Mouse (Mus musculus): ENCODE measurements around the gene Dmac1. TPM values are rescaled to one million over a fixed set of nuclear protein-coding genes. Genes with fewer than 3 reads are reported as not detected.

The Dmac1 gene
- total and polyA plus RNA-seq, 3 experiments: 63.4 to 108 (median 74.2) TPM

DNA sequence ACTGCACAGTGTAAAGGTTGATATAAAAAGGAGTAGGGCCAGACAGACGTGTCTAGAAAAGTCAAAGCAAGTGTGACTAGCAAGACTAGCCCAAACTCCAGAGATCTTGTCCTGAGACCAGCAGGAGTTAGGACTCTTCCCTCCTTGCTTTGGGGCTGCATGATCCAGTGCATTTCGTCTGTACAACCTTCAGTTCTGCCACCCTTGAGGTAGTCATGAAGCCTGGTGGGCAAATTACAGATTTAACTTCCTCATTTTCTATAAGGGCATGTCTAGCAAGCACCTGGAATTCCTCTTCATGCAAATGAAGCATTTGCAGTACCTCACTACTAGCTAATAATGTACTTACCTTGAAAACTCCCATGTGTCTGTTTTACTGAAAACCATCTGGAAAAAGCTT lies 10.2 kb downstream of the Dmac1 start:
- TF ChIP-seq MXI1 (IDR thresholded peaks at IDR 0.05; ENCODE audit: low read depth, low read length) (no peak), CTCF (conservative IDR thresholded peaks at IDR 0.05 in 1 of 2, IDR thresholded peaks at IDR 0.05 in 1 of 2; ENCODE audit: low read depth in 2 of 2, low read length in 2 of 2) (no peak), ELF1 (IDR thresholded peaks at IDR 0.05; ENCODE audit: low read depth, low read length) (no peak), IRF4 (IDR thresholded peaks at IDR 0.05; ENCODE audit: low read depth, low read length) (no peak), GABPA (IDR thresholded peaks at IDR 0.05; ENCODE audit: insufficient replicate concordance, low read depth, low read length) (no peak), MAFK (IDR thresholded peaks at IDR 0.05; ENCODE audit: insufficient replicate concordance, low read length) (no peak), UBTF (IDR thresholded peaks at IDR 0.05; ENCODE audit: low read depth, low read length) (no peak), SMC3 (IDR thresholded peaks at IDR 0.05; ENCODE audit: low read depth, low read length) (no peak), ZC3H11A (IDR thresholded peaks at IDR 0.05; ENCODE audit: low read depth, low read length) (no peak), ZMIZ1 (IDR thresholded peaks at IDR 0.05; ENCODE audit: low read depth, low read length) (no peak), RAD21 (IDR thresholded peaks at IDR 0.05; ENCODE audit: low read depth, low read length) (no peak)
- no peaks in the 10 kb centered on the region for H3K79me2 ChIP-seq (replicated peaks; ENCODE audit: control insufficient read depth, extremely low read depth, insufficient read depth, poor library complexity, severe bottlenecking)
- H3K9ac ChIP-seq (ENCODE audit: insufficient read depth, low read depth): no peak overlapping the region
- dilution Hi-C loops (cut with MboI; ENCODE audit: extremely low pct_ligation_motif_present, extremely low pct_unique_long_range_greater_than_20kb, low sequenced_read_pairs) (no loop called here), in situ Hi-C loops (cut with MboI; ENCODE audit: low pct_ligation_motif_present, low pct_unique_long_range_greater_than_20kb, low sequenced_read_pairs) (no loop called here)
- no peak overlapping the region for H3K4me2 ChIP-seq (ENCODE audit: insufficient read depth, low read depth, poor library complexity, severe bottlenecking)
- peaks cover 0 to 4% of the 10 kb centered on the region in 2 experiments for H3K36me3 ChIP-seq (replicated peaks in 1 of 2; ENCODE audit: control insufficient read depth in 1 of 2, insufficient read depth in 1 of 2, low read length in 1 of 2)
- no peak for DNase-seq (ENCODE audit: extremely low read depth)
- H3K27ac ChIP-seq (ENCODE audit: insufficient read depth, low read depth): no peak overlapping the region
- no peaks in the 10 kb centered on the region for H3K9me3 ChIP-seq (replicated peaks; ENCODE audit: low read length)
- peaks cover 0 to 9% of the 10 kb centered on the region in 2 experiments; a peak in 1 of 4 replicates for H3K4me1 ChIP-seq (ENCODE audit: control insufficient read depth in 1 of 2, insufficient read depth in 2 of 2)
- H3K4me3 ChIP-seq (replicated peaks in 1 of 3; ENCODE audit: low read depth in 2 of 3, low read length in 2 of 3, poor library complexity in 1 of 3): no peak overlapping the region
- H3K27me3 ChIP-seq (replicated peaks): no peaks in the 10 kb centered on the region

DNA sequence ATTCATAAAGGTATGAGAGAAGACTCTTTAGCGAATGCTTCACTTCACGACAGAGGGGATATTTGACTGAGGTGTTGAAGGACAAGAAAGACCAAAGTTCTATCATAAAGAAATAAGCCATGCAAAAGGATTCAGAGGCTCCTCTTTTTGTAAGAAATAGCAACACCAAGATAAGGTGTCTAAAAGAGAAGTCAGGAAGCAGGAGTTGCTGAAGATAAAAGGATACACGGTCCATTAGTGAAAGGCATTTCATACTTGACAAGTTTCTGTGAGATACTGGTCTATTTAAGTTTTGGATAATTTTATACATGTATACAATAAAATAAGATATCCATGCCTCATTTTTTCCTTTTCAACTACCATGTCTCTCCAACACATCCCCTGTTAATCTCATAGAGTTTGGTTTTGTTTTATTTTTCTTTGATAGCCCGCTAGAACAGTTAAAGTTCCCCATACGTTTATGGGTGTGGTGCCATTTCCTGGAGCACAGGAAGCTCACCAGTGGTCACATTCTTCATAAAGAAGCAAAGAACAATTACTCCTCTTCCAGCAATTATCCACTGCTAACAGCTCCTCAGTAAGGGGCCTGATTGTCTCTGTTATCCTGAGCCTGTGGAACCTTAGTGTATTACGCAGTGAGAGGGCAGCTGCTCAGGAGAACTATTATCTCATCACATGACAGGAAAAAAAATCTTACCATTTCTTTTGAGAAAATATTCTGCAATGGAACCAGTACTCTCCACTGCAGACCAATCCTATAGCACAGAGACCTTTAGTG lies 11.1 kb downstream of the Dmac1 start:
- DNase-seq (ENCODE audit: extremely low read depth): no peak
- in situ Hi-C loops (cut with MboI; ENCODE audit: low pct_ligation_motif_present, low pct_unique_long_range_greater_than_20kb, low sequenced_read_pairs): no loop called here
- no peak overlapping the region for H3K4me3 ChIP-seq (replicated peaks in 1 of 3; ENCODE audit: low read depth in 2 of 3, low read length in 2 of 3, poor library complexity in 1 of 3)

More for the DNA sequence above, 11.1 kb downstream of the Dmac1 start:
- Histone ChIP-seq H3K27me3 (replicated peaks) (no peaks in the 10 kb centered on the region), H3K36me3 (replicated peaks in 1 of 2; ENCODE audit: control insufficient read depth in 1 of 2, insufficient read depth in 1 of 2, low read length in 1 of 2) (no peaks in the 10 kb centered on the region), H3K4me1 (ENCODE audit: control insufficient read depth in 1 of 2, insufficient read depth in 2 of 2) (peaks cover 0 to 18% of the 10 kb centered on the region in 2 experiments; a peak in 1 of 4 replicates), H3K27ac (ENCODE audit: insufficient read depth, low read depth) (no peak overlapping the region), H3K9ac (ENCODE audit: insufficient read depth, low read depth) (no peak overlapping the region), H3K9me3 (replicated peaks; ENCODE audit: low read length) (no peaks in the 10 kb centered on the region), H3K79me2 (replicated peaks; ENCODE audit: control insufficient read depth, extremely low read depth, insufficient read depth, poor library complexity, severe bottlenecking) (no peaks in the 10 kb centered on the region), H3K4me2 (ENCODE audit: insufficient read depth, low read depth, poor library complexity, severe bottlenecking) (no peak overlapping the region)
- TF ChIP-seq ETS1 (conservative IDR thresholded peaks at IDR 0.05; ENCODE audit: low read depth, low read length): no peak
- no peak for TF ChIP-seq TCF12 (IDR thresholded peaks at IDR 0.05; ENCODE audit: low read depth, low read length)
- TF ChIP-seq ZNF384 (IDR thresholded peaks at IDR 0.05; ENCODE audit: low read depth, low read length): no peak
- TF ChIP-seq USF1 (IDR thresholded peaks at IDR 0.05; ENCODE audit: low read depth, low read length): no peak
- TF ChIP-seq USF2 (conservative IDR thresholded peaks at IDR 0.05; ENCODE audit: low read depth, low read length): no peak
- no peak for TF ChIP-seq MAZ (IDR thresholded peaks at IDR 0.05; ENCODE audit: low read depth, low read length)
- TF ChIP-seq NRF1 (IDR thresholded peaks at IDR 0.05; ENCODE audit: low read depth, low read length): no peak
- no peak for TF ChIP-seq TBP (conservative IDR thresholded peaks at IDR 0.05; ENCODE audit: low read depth, low read length)
- no peak for TF ChIP-seq CHD2 (IDR thresholded peaks at IDR 0.05; ENCODE audit: low read length)
- no peak for TF ChIP-seq CHD1 (IDR thresholded peaks at IDR 0.05; ENCODE audit: low read depth, low read length)
- TF ChIP-seq CTCF (conservative IDR thresholded peaks at IDR 0.05 in 1 of 2, IDR thresholded peaks at IDR 0.05 in 1 of 2; ENCODE audit: low read depth in 2 of 2, low read length in 2 of 2): no peak
- no peak for TF ChIP-seq JUND (conservative IDR thresholded peaks at IDR 0.05; ENCODE audit: low read depth, low read length)
- no peak for TF ChIP-seq POLR2A (IDR thresholded peaks at IDR 0.05; ENCODE audit: low read depth, low read length)
- TF ChIP-seq KAT2A (IDR thresholded peaks at IDR 0.05; ENCODE audit: insufficient replicate concordance, low read length): no peak
- no peak for TF ChIP-seq ZC3H11A (IDR thresholded peaks at IDR 0.05; ENCODE audit: low read depth, low read length)
- no peak for TF ChIP-seq ZMIZ1 (IDR thresholded peaks at IDR 0.05; ENCODE audit: low read depth, low read length)
- no peak for TF ChIP-seq E2F4 (IDR thresholded peaks at IDR 0.05; ENCODE audit: insufficient replicate concordance, low read depth, low read length)
- no peak for TF ChIP-seq MXI1 (IDR thresholded peaks at IDR 0.05; ENCODE audit: low read depth, low read length)
- TF ChIP-seq GABPA (IDR thresholded peaks at IDR 0.05; ENCODE audit: insufficient replicate concordance, low read depth, low read length): no peak
- TF ChIP-seq EP300 (IDR thresholded peaks at IDR 0.05; ENCODE audit: low read length): no peak
- dilution Hi-C loops (cut with MboI; ENCODE audit: extremely low pct_ligation_motif_present, extremely low pct_unique_long_range_greater_than_20kb, low sequenced_read_pairs): no loop called here
